Mouse (Mus musculus) testis, adult 2 months (tissue): ENCODE results near the gene Prmt8.

ENCODE experiments used
- CTCF ChIP-seq: fragments of 200-500 bp; IDR thresholded peaks from 2 replicates; pipeline ENCODE4 v1.5.1; 2012; ENCODE audit warnings: low read depth, mild to moderate bottlenecking, inconsistent platforms, low read length, moderate library complexity; ENCODE audit not compliant: control insufficient read depth, insufficient read depth, insufficient replicate concordance
- POLR2A ChIP-seq: fragments of 200-500 bp; IDR thresholded peaks from 2 replicates; pipeline ENCODE4 v1.6.1; 2012; ENCODE audit warnings: low read depth, mild to moderate bottlenecking, inconsistent platforms, low read length, moderate library complexity; ENCODE audit not compliant: control insufficient read depth

DNA sequence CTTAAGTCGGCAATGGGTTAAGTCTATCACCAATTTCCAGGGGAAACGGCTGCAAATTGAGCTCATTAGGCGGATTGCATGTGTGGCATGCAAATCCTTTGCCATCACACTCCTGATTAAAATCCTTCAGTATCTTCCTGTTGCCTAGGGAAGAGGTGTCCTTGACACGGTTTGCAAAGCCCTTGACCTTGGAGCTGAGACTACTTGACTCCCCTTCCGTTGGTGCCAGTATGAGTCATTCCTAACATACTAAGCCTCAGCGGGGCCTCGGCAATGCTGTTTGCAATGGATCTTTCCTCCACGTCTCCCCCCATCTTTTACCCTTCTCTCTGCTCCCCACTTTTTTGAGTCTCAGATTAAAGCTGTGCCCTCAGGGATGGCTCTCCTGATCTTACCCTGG lies 85.7 kb downstream of the Prmt8 start:
- TF ChIP-seq CTCF (no peak), POLR2A (no peak)
